Mouse (Mus musculus): ENCODE measurements at regions not wholly inside any gene's neighbourhood (a gene's known extent, or its start where the extent isn't known, plus 50 kb on each side); places are given as distances from the start of the nearest gene placed in this dataset.

DNA sequence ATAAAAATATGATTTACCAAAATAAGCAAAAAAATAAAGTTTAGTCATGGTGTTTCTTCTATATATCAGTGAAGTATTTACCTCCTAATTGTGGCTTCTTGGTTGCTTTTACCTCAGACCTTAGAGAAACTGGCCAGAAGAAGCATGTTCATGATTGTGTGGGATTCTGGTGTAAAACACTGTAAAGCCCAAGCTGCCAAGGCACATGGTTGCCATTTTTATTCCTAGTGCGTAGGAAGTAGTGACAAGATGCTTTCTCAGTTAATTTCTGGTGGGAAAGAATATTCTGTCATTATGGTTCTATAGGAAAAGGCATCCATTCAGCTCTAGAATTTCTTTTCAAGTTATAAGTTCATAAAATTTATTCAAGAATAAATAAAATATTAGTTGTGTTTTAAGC is 805.2 kb downstream of the Olfm4 start:
- Histone ChIP-seq H3K4me1 (replicated peaks) (no peaks in the 10 kb centered on the region), H3K9ac (no peak overlapping the region), H3K4me3 (no peak overlapping the region), H3K9me3 (replicated peaks) (0 out of 2 replicates have a peak, but pooled peaks cover 4% of the 10 kb centered on the region), H3K27me3 (replicated peaks) (no peaks in the 10 kb centered on the region), H3K4me2 (no peak overlapping the region), H3K36me3 (no peaks in the 10 kb centered on the region), H3K27ac (ENCODE audit: poor library complexity, severe bottlenecking) (no peak overlapping the region)
- WGBS: 76% methylated on average over 1 of the region's 1 CpGs
- ATAC-seq (ENCODE audit: insufficient number of reproducible peaks, low FRiP score): no peak

GRCm38 (mm10) chr14:80799370-80799959 is 815.6 kb downstream of the Olfm4 start:
- Histone ChIP-seq H3K27me3 (replicated peaks) (no peaks in the 10 kb centered on the region), H3K9me3 (replicated peaks) (no peaks in the 10 kb centered on the region), H3K9ac (no peak overlapping the region), H3K36me3 (no peaks in the 10 kb centered on the region), H3K4me2 (no peak overlapping the region), H3K27ac (ENCODE audit: poor library complexity, severe bottlenecking) (no peak overlapping the region), H3K4me1 (replicated peaks) (no peaks in the 10 kb centered on the region), H3K4me3 (no peak overlapping the region)
- no peak for ATAC-seq (ENCODE audit: insufficient number of reproducible peaks, low FRiP score)
- WGBS: 77% methylated on average over 6 of the region's 6 CpGs

DNA sequence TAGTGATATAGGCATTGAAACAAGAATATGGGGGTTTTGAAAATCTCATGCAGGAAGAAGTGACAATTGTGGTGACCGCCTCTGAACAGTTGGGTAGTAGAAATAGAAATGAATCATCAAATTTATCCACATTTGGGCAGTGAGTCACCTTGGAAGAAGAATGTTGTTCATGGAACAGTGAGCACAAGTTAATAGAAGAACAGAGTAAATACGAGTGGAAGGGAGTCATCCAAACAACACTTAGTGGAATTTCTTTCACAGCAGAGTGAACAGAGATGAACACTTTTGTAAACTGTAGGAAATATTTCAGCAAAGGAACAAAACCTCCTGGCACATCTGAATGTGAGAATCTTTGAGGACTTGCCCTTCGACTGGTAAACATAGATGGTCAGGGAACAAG is 846.6 kb downstream of the Olfm4 start:
- Histone ChIP-seq H3K9ac (no peak overlapping the region), H3K27me3 (replicated peaks) (no peaks in the 10 kb centered on the region), H3K4me1 (replicated peaks) (no peaks in the 10 kb centered on the region), H3K36me3 (no peaks in the 10 kb centered on the region), H3K4me3 (no peak overlapping the region), H3K27ac (ENCODE audit: poor library complexity, severe bottlenecking) (no peak overlapping the region), H3K9me3 (replicated peaks) (no peaks in the 10 kb centered on the region), H3K4me2 (no peak overlapping the region)
- ATAC-seq (ENCODE audit: insufficient number of reproducible peaks, low FRiP score): no peak
- 65% methylated on average over 3 of the region's 3 CpGs for WGBS

DNA sequence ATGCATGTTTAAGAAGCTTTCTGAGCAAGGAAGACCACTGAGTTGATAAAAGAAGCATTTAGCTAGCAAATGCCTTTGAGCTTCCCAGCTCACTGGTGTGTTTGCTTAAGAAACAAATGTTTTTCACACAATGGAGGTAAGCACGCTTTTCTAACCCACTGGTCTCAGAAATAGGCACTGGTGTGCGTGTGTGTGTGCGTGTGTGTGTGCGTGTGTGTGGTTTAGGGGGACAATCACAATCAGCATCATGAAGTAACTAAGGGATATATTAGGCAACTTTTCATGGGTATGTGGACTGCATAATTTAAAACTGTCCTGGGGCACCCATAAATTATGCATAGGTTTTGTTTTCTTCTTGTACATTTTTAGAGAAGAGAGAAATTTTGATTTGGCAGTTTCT is 860.7 kb downstream of the Olfm4 start:
- Histone ChIP-seq H3K9me3 (replicated peaks) (no peaks in the 10 kb centered on the region), H3K9ac (no peak overlapping the region), H3K4me3 (no peak overlapping the region), H3K27me3 (replicated peaks) (no peaks in the 10 kb centered on the region), H3K4me2 (no peak overlapping the region), H3K27ac (ENCODE audit: poor library complexity, severe bottlenecking) (no peak overlapping the region), H3K36me3 (no peaks in the 10 kb centered on the region), H3K4me1 (replicated peaks) (no peaks in the 10 kb centered on the region)
- ATAC-seq (ENCODE audit: insufficient number of reproducible peaks, low FRiP score): no peak
- WGBS: 70% methylated on average over 4 of the region's 4 CpGs

DNA sequence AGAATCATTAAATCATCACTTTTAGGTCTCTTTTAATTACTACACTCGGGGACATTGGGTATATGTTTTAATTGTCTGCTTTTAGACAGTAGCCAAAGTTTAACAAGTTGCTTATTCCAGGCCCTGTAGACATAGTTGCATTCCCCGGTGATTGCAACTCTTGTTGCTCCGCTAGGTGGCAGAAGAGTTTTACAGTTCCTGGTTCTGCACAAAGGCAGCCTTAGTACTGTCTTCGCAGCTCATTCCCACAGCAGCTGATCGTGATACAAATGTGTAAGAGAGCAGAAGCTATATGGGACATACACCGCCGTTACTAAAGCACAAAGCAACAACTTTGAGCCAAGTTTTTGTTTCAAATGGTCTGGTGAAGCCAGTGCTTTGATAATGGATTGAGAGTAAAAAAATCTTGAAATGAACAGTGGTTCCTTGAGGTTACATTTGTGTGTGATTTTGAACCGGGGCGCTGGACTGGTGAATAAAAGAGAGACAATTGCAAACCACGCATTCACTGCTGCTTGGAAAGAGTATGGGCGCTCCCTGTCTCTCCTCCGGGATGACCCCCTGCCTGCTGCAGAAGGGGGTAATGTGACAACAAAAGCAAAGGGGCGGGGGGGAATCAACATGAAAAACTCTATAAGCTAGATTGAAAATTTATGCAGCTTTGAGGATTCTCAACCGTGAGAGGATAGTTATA is 861.8 kb downstream of the Olfm4 start:
- Histone ChIP-seq H3K27ac (ENCODE audit: poor library complexity, severe bottlenecking) (no peak overlapping the region), H3K4me3 (no peak overlapping the region), H3K36me3 (no peaks in the 10 kb centered on the region), H3K9me3 (replicated peaks) (no peaks in the 10 kb centered on the region), H3K4me1 (replicated peaks) (no peaks in the 10 kb centered on the region), H3K27me3 (replicated peaks) (no peaks in the 10 kb centered on the region), H3K9ac (no peak overlapping the region), H3K4me2 (peak overlapping the region; percentile 36)
- WGBS: 33% methylated on average over 14 of the region's 14 CpGs
- no peak for ATAC-seq (ENCODE audit: insufficient number of reproducible peaks, low FRiP score)

- Histone ChIP-seq H3K36me3 (no peaks in the 10 kb centered on the region), H3K4me1 (replicated peaks) (no peaks in the 10 kb centered on the region), H3K27me3 (replicated peaks) (no peaks in the 10 kb centered on the region), H3K4me3 (no peak overlapping the region), H3K9ac (no peak overlapping the region), H3K9me3 (replicated peaks) (no peaks in the 10 kb centered on the region), H3K4me2 (no peak overlapping the region), H3K27ac (ENCODE audit: poor library complexity, severe bottlenecking) (no peak overlapping the region)
- no peak for ATAC-seq (ENCODE audit: insufficient number of reproducible peaks, low FRiP score)
- WGBS: 84% methylated on average over 9 of the region's 9 CpGs
These were observed 862.7 kb downstream of the Olfm4 start for GRCm38 (mm10) chr14:80846420-80847083.
